Mouse (Mus musculus) intestine, postnatal 0 days (tissue): Measurements from ENCODE around the gene Sfmbt1. TPM values are rescaled to one million over a fixed set of nuclear protein-coding genes. Genes with fewer than 3 reads are reported as not detected.
A peak's percentile ranks its signal among the peaks of the same experiment; 100 is the strongest.

Experiments
- ATAC-seq: fragments of 200-750 bp; cut with Nextera tagmentation; 2 replicates; pipeline ENCODE4 v1.8.0; 2017; ENCODE audit warnings: mild to moderate bottlenecking, moderate TSS enrichment, moderate library complexity
- H3K27ac ChIP-seq: fragments of 300-500 bp; sonication (generic); 2 replicates; pipeline ENCODE4 v1.5.1; 2014; ENCODE audit warnings: mild to moderate bottlenecking, low read depth, low read length, moderate library complexity
- H3K27me3 ChIP-seq: fragments of 300-500 bp; sonication (generic); replicated peaks from 2 replicates; pipeline ENCODE4 v1.6.1; 2014; ENCODE audit warnings: low read length, mixed read lengths; ENCODE audit not compliant: control insufficient read depth, insufficient read depth
- H3K36me3 ChIP-seq: fragments of 300-500 bp; sonication (generic); 2 replicates; pipeline ENCODE4 v1.6.1; 2014; ENCODE audit warnings: mild to moderate bottlenecking, moderate library complexity; ENCODE audit not compliant: control insufficient read depth, insufficient read depth
- H3K4me1 ChIP-seq: fragments of 300-500 bp; sonication (generic); replicated peaks from 2 replicates; pipeline ENCODE4 v1.6.1; 2014; ENCODE audit warnings: antibody characterized with exemption, low read length, mixed read lengths; ENCODE audit not compliant: control insufficient read depth, insufficient read depth
- H3K4me2 ChIP-seq: fragments of 300-500 bp; sonication (generic); replicated peaks from 2 replicates; pipeline ENCODE4 v1.6.1; 2014; ENCODE audit warnings: low read depth, mild to moderate bottlenecking, moderate library complexity
- H3K4me3 ChIP-seq: fragments of 300-500 bp; sonication (generic); 2 replicates; pipeline ENCODE4 v1.5.1; 2014; ENCODE audit warnings: low read depth, low read length
- H3K9ac ChIP-seq: fragments of 300-500 bp; sonication (generic); 2 replicates; pipeline ENCODE4 v1.6.1; 2014; ENCODE audit warnings: mild to moderate bottlenecking, low read depth, low read length
- H3K9me3 ChIP-seq: fragments of 300-500 bp; sonication (generic); 2 replicates; pipeline ENCODE4 v1.6.1; 2016; ENCODE audit warnings: mixed run types; ENCODE audit not compliant: control insufficient read depth
- CTCF ChIP-seq: sonication (generic); IDR thresholded peaks from 2 replicates; pipeline ENCODE4 v1.5.1; 2016; ENCODE audit warnings: low read depth, mild to moderate bottlenecking, control low read depth, antibody characterized with exemption, moderate library complexity
- WGBS: fragments of 180-500 bp; shearing (Covaris S2); extraction: QIAGEN DNeasy Blood & Tissue Kit; methylation state at CpG from one replicate; pipeline ENCODE4 v1.1.7; 2014; 5-methylcytosine and 5-hydroxymethylcytosine counted together
- polyA plus RNA-seq: library from polyadenylated mRNA; unstranded; fragments of >200 nt; fragmentation: Nextera tagmentation; extraction: Ambion mirVana; gene quantifications from 2 replicates; pipeline ENCODE4 v1.2.1, GENCODE M21; 2015

Gene Sfmbt1
- polyA plus RNA-seq, 1 experiment from 2014 or later = 11.4 TPM

DNA sequence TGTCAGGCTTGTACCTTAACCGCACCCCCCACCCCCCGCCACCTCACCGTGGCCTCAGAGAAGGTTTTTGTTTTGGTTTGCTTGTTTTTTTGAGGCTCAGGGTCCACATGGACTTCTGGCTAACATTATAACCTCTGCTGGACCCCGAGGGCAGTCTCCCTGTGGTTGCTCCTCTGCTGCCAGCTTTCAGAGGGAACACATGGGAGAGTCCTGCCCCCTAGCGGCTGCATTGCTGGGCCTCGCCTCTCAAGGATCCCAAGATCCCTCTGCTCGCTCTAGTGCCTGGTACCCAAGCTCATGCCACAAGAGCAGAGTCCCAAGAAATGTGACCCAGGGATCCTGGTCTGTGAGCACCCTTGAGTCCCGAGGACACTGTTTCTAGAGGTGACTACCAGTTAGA lies 15.0 kb upstream of the Sfmbt1 start:
- H3K4me1 ChIP-seq = no peaks in the 10 kb centered on the region
- no peak for ATAC-seq

DNA sequence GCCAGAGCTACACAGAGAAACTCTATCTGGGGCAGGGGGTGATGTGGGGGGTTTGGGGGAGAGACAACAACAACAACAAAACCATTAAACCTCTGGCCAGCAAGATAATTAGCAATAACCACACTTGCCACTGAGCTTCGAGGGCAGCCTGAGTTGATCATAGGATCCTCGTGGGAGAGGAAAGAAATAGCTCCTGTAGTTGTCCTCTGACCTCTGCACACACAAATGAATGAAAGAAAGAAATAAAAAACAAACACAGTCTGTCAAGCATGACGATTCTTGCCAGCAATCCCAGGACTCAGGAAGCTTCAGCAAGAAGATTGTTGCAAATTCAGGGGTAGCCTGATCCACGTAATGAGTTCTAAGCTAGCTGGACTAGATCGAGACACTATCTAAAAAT lies 12.1 kb upstream of the Sfmbt1 start:
- WGBS = 47% methylated on average over 5 of the region's 5 CpGs
- Histone ChIP-seq H3K27me3 (no peaks in the 10 kb centered on the region), H3K4me3 (no peak overlapping the region), H3K4me1 (no peaks in the 10 kb centered on the region), H3K4me2 (no peak overlapping the region), H3K9me3 (no peaks in the 10 kb centered on the region), H3K36me3 (no peaks in the 10 kb centered on the region), H3K27ac (no peak overlapping the region), H3K9ac (no peak overlapping the region)
- no peak for TF ChIP-seq CTCF
- no peak for ATAC-seq

More for the DNA sequence above, 15.0 kb upstream of the Sfmbt1 start:
- Histone ChIP-seq H3K4me2 (no peak overlapping the region), H3K36me3 (no peaks in the 10 kb centered on the region), H3K27me3 (no peaks in the 10 kb centered on the region), H3K9me3 (no peaks in the 10 kb centered on the region), H3K9ac (no peak overlapping the region), H3K27ac (no peak overlapping the region), H3K4me3 (no peak overlapping the region)
- WGBS = 38% methylated on average over 8 of the region's 8 CpGs
- TF ChIP-seq CTCF = peak; percentile 86

DNA sequence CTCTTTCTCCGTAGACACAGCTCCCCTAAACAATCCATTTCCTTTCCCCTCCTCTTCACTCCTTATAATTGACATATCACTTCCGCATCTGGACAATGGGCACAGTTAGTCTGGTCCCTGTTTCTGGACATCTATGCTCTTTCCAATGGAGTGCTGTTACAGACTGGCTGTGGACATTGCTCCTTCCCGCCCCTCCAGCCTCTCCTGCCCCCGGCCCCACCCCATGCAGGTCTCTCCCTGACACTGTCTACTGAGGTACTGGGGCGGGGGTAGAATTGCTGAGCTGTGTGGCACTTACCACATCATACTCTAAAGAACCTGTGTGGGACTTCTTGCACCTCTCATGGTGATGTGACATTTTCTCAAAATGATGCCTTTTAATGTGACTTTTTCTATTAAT lies 11.6 kb upstream of the Sfmbt1 start:
- ATAC-seq = peak; percentile 37; the same call in 1 of the 2 replicates
- Histone ChIP-seq H3K4me3 (no peak overlapping the region), H3K9me3 (no peaks in the 10 kb centered on the region), H3K9ac (no peak overlapping the region), H3K27me3 (no peaks in the 10 kb centered on the region), H3K27ac (no peak overlapping the region), H3K4me2 (no peak overlapping the region), H3K4me1 (no peaks in the 10 kb centered on the region), H3K36me3 (no peaks in the 10 kb centered on the region)
- no peak for TF ChIP-seq CTCF
- 53% methylated on average over 5 of the region's 5 CpGs for WGBS

- no peak for TF ChIP-seq CTCF
- Histone ChIP-seq H3K36me3 (no peaks in the 10 kb centered on the region), H3K4me2 (no peak overlapping the region; the same call in 1 of the 2 replicates), H3K27me3 (no peaks in the 10 kb centered on the region), H3K9ac (no peak overlapping the region), H3K4me1 (no peaks in the 10 kb centered on the region), H3K27ac (peak overlapping the region; percentile 65), H3K4me3 (no peak overlapping the region), H3K9me3 (no peaks in the 10 kb centered on the region)
- WGBS = 44% methylated on average over 8 of the region's 8 CpGs
- ATAC-seq = peak; percentile 63
These were observed 10.4 kb upstream of the Sfmbt1 start for GRCm38 (mm10) chr14:30704098-30704855.

- no peaks in the 10 kb centered on the region for H3K36me3 ChIP-seq
- ATAC-seq = no peak
- TF ChIP-seq CTCF = no peak
- WGBS = 95% methylated on average over 2 of the region's 2 CpGs
- no peaks in the 10 kb centered on the region for H3K4me1 ChIP-seq
- H3K4me3 ChIP-seq = no peak overlapping the region
- no peak overlapping the region for H3K4me2 ChIP-seq
- no peak overlapping the region for H3K9ac ChIP-seq
- no peak overlapping the region for H3K27ac ChIP-seq
- H3K9me3 ChIP-seq = no peaks in the 10 kb centered on the region
- no peaks in the 10 kb centered on the region for H3K27me3 ChIP-seq
These were observed 2.8 kb upstream of the Sfmbt1 start for GRCm38 (mm10) chr14:30711892-30712291.

GRCm38 (mm10) chr14:30713769-30714168 lies 880 bp upstream of the Sfmbt1 start:
- Histone ChIP-seq H3K4me1 (no peaks in the 10 kb centered on the region), H3K36me3 (no peaks in the 10 kb centered on the region), H3K4me3 (no peak overlapping the region), H3K9me3 (no peaks in the 10 kb centered on the region), H3K27me3 (no peaks in the 10 kb centered on the region), H3K9ac (no peak overlapping the region), H3K27ac (no peak overlapping the region), H3K4me2 (no peak overlapping the region)
- 70% methylated on average over 1 of the region's 1 CpGs for WGBS
- no peak for ATAC-seq
- no peak for TF ChIP-seq CTCF
